ENCODE assay signal across 13 mouse cellular contexts in the genomic region with DNA sequence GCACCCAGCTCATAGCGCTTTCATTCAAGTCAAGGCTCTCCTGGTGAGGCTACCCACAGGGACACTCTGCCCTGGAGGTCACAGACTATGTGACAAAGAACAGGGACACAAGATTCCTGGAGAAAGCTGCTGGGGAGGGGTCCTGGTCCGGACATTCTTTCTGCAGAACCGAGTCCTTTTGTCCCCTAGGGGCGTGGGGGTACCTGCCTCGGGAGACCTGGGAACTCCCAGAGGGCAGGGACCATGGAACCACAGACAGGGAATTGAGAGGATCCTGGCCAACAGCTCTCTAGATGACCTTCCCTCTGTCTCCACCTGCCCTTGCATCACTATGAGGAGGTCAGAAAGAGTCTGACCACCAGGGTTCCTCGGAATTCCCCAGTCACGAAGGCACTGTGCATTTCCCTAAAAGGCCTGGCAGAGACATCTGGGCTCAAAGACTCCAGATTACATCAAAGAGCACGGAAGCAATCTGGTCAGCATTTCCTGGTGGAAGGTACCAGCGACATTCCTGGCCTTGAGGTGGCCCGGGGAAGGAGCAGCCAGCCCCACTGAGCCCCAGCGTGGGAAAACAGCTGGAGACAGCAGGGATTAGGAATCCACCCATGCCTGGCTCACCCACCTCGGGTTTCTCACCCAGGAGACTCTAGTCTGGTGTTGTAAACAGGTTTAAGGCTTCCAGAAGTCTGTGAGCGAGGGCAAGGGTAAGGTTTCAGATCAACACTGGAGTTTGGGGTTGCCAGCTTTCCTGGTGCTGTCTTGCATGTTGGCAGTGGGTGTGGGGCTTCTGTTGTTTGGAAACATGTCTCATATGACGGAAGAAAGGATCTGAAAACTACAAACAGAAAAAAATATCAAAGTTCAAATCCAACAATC.
DNase-seq lines count a peak whose midpoint lies in the region; ATAC-seq and TF ChIP-seq lines count a peak whose summit lies in the region.
"Had no signal": no experiment of that assay in that cellular context is flagged by ENCODE, and none has a peak within 500 bp of the region (broad histone marks: within the 10 kb centered on the region; RNA-seq: fewer than 3 reads in every experiment).

No protein-coding gene starts in this region.

- H3K9ac ChIP-seq in hindbrain, embryonic 12.5 days, result no peak overlapping the region
- H3K9ac ChIP-seq in midbrain, embryonic 16.5 days (ENCODE audit: low read depth, low read length), result no peak overlapping the region
- no peak overlapping the region for H3K9ac ChIP-seq in limb, embryonic 14.5 days (ENCODE audit: low read depth, low read length, severe bottlenecking)
- no peak overlapping the region for H3K9ac ChIP-seq in midbrain, embryonic 14.5 days (replicated peaks; ENCODE audit: low read length)

- peak overlapping the region; percentile 88 for H3K27ac ChIP-seq in hindbrain, embryonic 10.5 days
- H3K27ac ChIP-seq in hindbrain, embryonic 12.5 days, result no peak overlapping the region
- H3K27ac ChIP-seq in midbrain, embryonic 10.5 days (replicated peaks), result peak overlapping the region; percentile 85
- no peak overlapping the region for H3K27ac ChIP-seq in midbrain, embryonic 16.5 days (ENCODE audit: low read length)
- H3K27ac ChIP-seq in limb, embryonic 14.5 days (replicated peaks; ENCODE audit: low read depth, low read length), result peak overlapping the region; percentile 3; the same call in 1 of the 2 replicates
- H3K27ac ChIP-seq in midbrain, embryonic 14.5 days (replicated peaks; ENCODE audit: low read depth, low read length), result no peak overlapping the region
- H3K27ac ChIP-seq: layer of hippocampus, adult 2 months had no signal

- H3K36me3 ChIP-seq in hindbrain, embryonic 10.5 days, result no peaks in the 10 kb centered on the region
- no peaks in the 10 kb centered on the region for H3K36me3 ChIP-seq in hindbrain, embryonic 12.5 days
- no peaks in the 10 kb centered on the region for H3K36me3 ChIP-seq in midbrain, embryonic 10.5 days
- no peaks in the 10 kb centered on the region for H3K36me3 ChIP-seq in midbrain, embryonic 16.5 days (ENCODE audit: control insufficient read depth, insufficient read depth, low read length)
- no peaks in the 10 kb centered on the region for H3K36me3 ChIP-seq in limb, embryonic 14.5 days (ENCODE audit: control insufficient read depth, insufficient read depth, low read length)
- no peaks in the 10 kb centered on the region for H3K36me3 ChIP-seq in midbrain, embryonic 14.5 days (ENCODE audit: control insufficient read depth, insufficient read depth, low read length)
- H3K36me3 ChIP-seq: G1E had no signal

- TF ChIP-seq POLR2A in limb, embryonic 14.5 days (IDR thresholded peaks at IDR 0.05; ENCODE audit: borderline replicate concordance, extremely low read depth, insufficient read depth, insufficient read length), result no peak

- no peak for ATAC-seq in hindbrain, embryonic 12.5 days (ENCODE audit: low FRiP score)
- ATAC-seq in midbrain, embryonic 16.5 days, result no peak
- ATAC-seq in limb, embryonic 14.5 days (ENCODE audit: low FRiP score, low read depth), result peak; percentile 23; the same call in 1 of the 2 replicates
- no peak for ATAC-seq in midbrain, embryonic 14.5 days (ENCODE audit: low FRiP score, low TSS enrichment)

- DNase-seq in adrenal gland, postnatal 10 days, result peak; percentile 60
- DNase-seq in adrenal gland, adult 18-20 months (ENCODE audit: low spot score in 2 of 2), result no peak
- DNase-seq in hindbrain, embryonic 10.5 days (ENCODE audit: low spot score), result no peak
- DNase-seq in midbrain, embryonic 10.5 days (ENCODE audit: low spot score), result no peak
- DNase-seq in limb, embryonic 14.5 days (ENCODE audit: low spot score), result no peak
- no peak for DNase-seq in midbrain, embryonic 14.5 days
- DNase-seq: cerebellum, adult 2 months; lung, postnatal 10 days had no signal

- H3K4me1 ChIP-seq in hindbrain, embryonic 10.5 days (replicated peaks), result peaks cover 66% of the 10 kb centered on the region
- H3K4me1 ChIP-seq in hindbrain, embryonic 12.5 days, result peaks cover 34% of the 10 kb centered on the region
- peaks cover 58% of the 10 kb centered on the region for H3K4me1 ChIP-seq in midbrain, embryonic 10.5 days
- H3K4me1 ChIP-seq in midbrain, embryonic 16.5 days (ENCODE audit: control insufficient read depth, insufficient read depth, low read length), result no peaks in the 10 kb centered on the region
- peaks cover 37% of the 10 kb centered on the region for H3K4me1 ChIP-seq in limb, embryonic 14.5 days (ENCODE audit: control insufficient read depth, insufficient read depth, low read length)
- H3K4me1 ChIP-seq in midbrain, embryonic 14.5 days (ENCODE audit: control insufficient read depth, insufficient read depth, low read length), result peaks cover 5% of the 10 kb centered on the region; the same call in 1 of the 2 replicates

- WGBS in hindbrain, embryonic 10.5 days, result 60% methylated on average over 14 of the region's 14 CpGs
- 58% methylated on average over 14 of the region's 14 CpGs for WGBS in hindbrain, embryonic 12.5 days
- WGBS in midbrain, embryonic 10.5 days, result 65% methylated on average over 14 of the region's 14 CpGs
- 69% methylated on average over 14 of the region's 14 CpGs for WGBS in midbrain, embryonic 16.5 days
- WGBS in limb, embryonic 14.5 days, result 30% methylated on average over 14 of the region's 14 CpGs
- WGBS in midbrain, embryonic 14.5 days, result 70% methylated on average over 14 of the region's 14 CpGs

- no peaks in the 10 kb centered on the region for H3K27me3 ChIP-seq in hindbrain, embryonic 10.5 days (ENCODE audit: insufficient read depth, poor library complexity, severe bottlenecking)
- H3K27me3 ChIP-seq in hindbrain, embryonic 12.5 days, result no peaks in the 10 kb centered on the region; the same call in 1 of the 2 replicates
- H3K27me3 ChIP-seq in midbrain, embryonic 10.5 days (ENCODE audit: low read depth, poor library complexity, severe bottlenecking), result no peaks in the 10 kb centered on the region
- H3K27me3 ChIP-seq in midbrain, embryonic 16.5 days (ENCODE audit: control insufficient read depth, insufficient read depth, low read depth, low read length), result no peaks in the 10 kb centered on the region
- no peaks in the 10 kb centered on the region for H3K27me3 ChIP-seq in limb, embryonic 14.5 days (ENCODE audit: control insufficient read depth, insufficient read depth, low read length)
- no peaks in the 10 kb centered on the region for H3K27me3 ChIP-seq in midbrain, embryonic 14.5 days (ENCODE audit: control insufficient read depth, insufficient read depth, low read length)

- H3K4me3 ChIP-seq in hindbrain, embryonic 10.5 days, result no peak overlapping the region
- H3K4me3 ChIP-seq in hindbrain, embryonic 12.5 days, result no peak overlapping the region
- no peak overlapping the region for H3K4me3 ChIP-seq in midbrain, embryonic 10.5 days
- H3K4me3 ChIP-seq in midbrain, embryonic 16.5 days (ENCODE audit: low read depth, low read length), result no peak overlapping the region
- H3K4me3 ChIP-seq in limb, embryonic 14.5 days (replicated peaks; ENCODE audit: low read length), result no peak overlapping the region
- H3K4me3 ChIP-seq in midbrain, embryonic 14.5 days (replicated peaks; ENCODE audit: low read depth, low read length), result no peak overlapping the region
- H3K4me3 ChIP-seq: erythroblast, embryonic 14.5 days; layer of hippocampus, adult 2 months had no signal

- H3K9me3 ChIP-seq in hindbrain, embryonic 10.5 days, result no peaks in the 10 kb centered on the region
- H3K9me3 ChIP-seq in hindbrain, embryonic 12.5 days (replicated peaks), result no peaks in the 10 kb centered on the region
- no peaks in the 10 kb centered on the region; the same call in 1 of the 2 replicates for H3K9me3 ChIP-seq in midbrain, embryonic 10.5 days (replicated peaks)
- no peaks in the 10 kb centered on the region for H3K9me3 ChIP-seq in midbrain, embryonic 16.5 days (replicated peaks; ENCODE audit: control insufficient read depth, low read length, poor library complexity, severe bottlenecking)
- H3K9me3 ChIP-seq in limb, embryonic 14.5 days (ENCODE audit: control insufficient read depth, low read length), result no peaks in the 10 kb centered on the region
- no peaks in the 10 kb centered on the region for H3K9me3 ChIP-seq in midbrain, embryonic 14.5 days (ENCODE audit: control insufficient read depth, low read length)

- no peak overlapping the region for H3K4me2 ChIP-seq in hindbrain, embryonic 12.5 days (replicated peaks)
- no peak overlapping the region for H3K4me2 ChIP-seq in midbrain, embryonic 16.5 days (ENCODE audit: low read length)
- H3K4me2 ChIP-seq in limb, embryonic 14.5 days (replicated peaks; ENCODE audit: low read depth, low read length, severe bottlenecking), result no peak overlapping the region
- no peak overlapping the region for H3K4me2 ChIP-seq in midbrain, embryonic 14.5 days (ENCODE audit: low read length)

Comparison
In these comparisons a context has a peak if more than half of its experiments do, and no peak if none do; other contexts are left out.
1. H3K27ac ChIP-seq: peak in hindbrain, embryonic 10.5 days (single experiment), midbrain, embryonic 10.5 days (single experiment) and limb, embryonic 14.5 days (single experiment); none in hindbrain, embryonic 12.5 days (single experiment), midbrain, embryonic 16.5 days (single experiment) and midbrain, embryonic 14.5 days (single experiment).